Mouse (Mus musculus): Measurements from ENCODE around the gene Smim17. TPM values are rescaled to one million over a fixed set of nuclear protein-coding genes. Genes with fewer than 3 reads are reported as not detected.

The Smim17 gene
- not detected in 2 replicates for polyA plus RNA-seq (2015; fragmentation: Nextera tagmentation; extraction: Ambion mirVana)

DNA sequence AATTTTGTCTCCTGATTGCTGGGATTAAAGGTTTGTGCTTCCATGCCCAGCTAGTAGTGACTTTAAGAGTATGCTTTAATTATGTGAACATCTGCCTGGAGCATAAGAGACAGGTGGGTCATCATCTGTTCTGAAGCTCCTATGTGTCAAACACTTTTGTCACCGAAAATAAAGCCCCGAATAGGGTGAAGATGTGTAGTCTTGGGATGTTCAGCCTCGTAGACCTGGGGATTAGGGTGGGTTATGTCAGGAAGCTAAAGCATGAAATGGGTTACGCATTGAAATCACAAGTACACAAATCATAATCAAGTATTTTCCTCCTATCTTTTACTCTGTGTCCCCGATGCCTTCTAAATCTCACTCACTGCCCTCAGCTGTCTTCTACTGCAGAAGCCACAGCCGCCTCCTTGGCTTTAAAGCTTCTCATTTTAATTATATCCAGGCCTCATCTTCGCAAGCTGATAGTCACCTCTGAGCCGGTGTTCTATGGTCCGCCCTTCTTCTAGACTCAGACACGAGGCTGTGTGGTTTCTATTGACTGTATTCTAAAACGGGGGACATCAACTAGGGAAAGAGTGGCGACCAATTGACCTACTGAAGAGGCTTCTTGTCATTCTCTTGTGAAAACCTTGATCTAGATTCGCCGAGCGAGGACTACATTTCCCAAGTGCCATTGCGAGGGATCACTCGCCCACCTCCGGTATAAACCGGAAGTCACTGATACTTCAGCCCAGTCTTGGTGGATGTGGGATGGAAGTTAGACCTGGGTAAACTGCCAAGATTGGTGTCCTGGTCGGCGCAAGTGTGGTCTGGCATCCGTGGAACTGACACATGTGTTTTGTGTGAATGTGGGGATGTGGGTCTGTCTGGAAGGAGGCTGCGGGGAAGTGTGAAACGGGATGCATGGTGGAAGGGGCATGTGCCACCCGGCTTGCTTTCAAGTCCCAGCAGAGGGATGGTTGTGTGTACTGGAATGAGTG lies at the start of gene Smim17:
Smim17 (plus strand) TSS at position 720 of the 980 bp plus-strand sequence.

DNA sequence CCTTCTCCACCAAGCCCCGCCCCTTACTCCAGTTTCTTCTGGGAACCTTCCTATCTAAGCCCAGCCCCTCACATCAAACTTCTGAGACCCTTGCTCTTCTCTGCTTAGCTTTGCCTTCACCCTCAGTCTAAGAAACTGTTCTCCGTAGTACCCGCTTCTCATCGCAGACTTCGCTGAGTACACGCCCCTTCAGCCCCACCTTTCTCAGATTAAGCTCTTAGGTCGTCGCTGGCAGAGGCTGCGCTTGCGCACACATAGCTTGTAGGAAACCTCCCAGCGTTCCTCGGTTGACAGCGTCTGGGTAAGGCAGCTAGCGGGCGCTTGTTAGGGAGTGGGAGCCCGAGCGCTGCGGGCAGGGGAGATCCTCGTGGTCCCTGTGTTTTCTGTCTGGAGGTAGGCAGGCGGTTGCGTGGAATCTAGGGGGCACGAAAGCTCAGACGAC lies 35.4 kb upstream of the Smim17 start, which contains the start of gene Zfp78:
Zfp78 (plus strand) TSS at position 234 of the 442 bp plus-strand sequence.

DNA sequence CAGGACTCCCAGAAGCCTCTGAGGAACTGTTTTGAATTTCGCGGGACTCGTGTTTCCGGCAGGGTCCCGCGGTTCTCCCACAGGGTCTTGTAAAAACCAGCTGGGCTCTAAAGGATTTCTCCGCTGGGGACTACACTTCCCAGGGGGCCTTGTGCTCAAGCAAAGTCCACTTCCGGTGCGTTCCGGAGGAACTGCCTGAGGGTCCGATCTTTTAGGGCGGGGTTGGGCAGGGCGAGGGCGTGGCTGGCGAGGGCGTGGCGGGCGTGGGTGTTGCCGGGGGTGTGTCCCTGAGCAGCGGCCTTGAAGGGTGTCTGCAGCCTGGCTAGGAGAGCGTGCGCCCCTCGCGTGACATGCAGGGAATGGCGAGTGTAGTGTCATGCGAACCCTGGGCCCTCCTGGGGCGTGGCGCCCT lies 15.5 kb upstream of the Smim17 start, which contains the start of gene Zfp28:
Zfp28 (plus strand) TSS at position 252 of the 412 bp plus-strand sequence.

DNA sequence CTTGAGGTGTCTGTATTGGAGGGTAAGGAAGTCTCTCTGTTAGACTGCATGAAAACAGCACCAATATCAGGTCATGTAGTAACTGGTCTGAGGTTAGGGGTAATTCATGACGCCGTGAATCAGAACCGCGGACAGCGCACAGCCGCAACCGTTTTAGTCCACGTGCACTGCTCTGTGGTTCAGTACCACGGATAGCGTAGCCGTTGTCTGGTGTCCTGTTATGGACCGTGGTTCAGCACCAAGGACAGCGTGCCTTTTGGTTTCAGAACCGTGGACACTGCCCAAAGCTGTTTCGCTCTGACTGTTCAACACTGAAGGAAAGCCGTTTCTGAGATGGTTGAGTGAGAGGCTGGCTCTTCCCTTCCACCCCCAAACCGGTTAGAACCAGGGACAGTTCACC lies 11.5 kb downstream of the Smim17 start, which contains the start of gene Gm20715:
Gm20715 (plus strand) TSS at position 235 of the 400 bp plus-strand sequence.

DNA sequence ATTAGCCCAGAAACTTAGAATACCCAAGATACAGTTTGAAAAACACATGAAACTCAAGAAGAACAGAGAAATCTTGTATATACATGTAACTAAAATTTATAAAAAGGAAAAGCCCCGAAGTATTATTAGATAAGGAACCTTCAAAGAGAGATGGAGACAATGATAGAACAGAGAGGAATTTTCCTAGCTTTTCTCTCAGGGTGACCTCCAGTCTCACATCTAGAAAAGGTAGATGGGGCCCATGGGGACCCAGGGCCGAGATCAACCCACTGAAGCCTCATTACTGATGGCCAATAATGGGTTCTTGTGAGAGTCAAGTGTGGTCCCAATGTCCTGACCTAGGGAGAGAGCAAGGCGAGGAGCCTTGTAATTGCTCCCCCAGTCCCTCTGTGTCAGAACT lies 39.9 kb downstream of the Smim17 start, which contains the start of gene Olfr1344:
Olfr1344 (plus strand) TSS at position 301 of the 400 bp plus-strand sequence.

DNA sequence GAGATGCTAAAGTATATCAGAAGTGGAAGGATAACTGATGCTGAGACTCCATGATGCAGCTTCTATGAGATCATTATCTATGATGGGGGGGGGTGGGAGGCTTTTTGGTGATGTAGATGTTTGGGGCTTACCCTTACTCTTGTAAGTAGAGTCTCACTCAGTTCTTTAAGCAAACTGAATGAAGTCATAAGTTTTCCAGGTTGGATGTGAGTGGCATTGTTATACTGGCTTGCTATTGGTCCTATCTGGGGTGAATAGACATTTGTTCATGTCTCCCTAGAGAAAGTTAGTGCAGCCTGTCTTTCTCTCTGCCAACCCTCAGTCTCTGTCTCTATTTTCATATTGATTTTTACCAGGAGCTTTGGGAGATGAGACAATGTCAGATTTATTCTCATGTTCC lies 57.4 kb downstream of the Smim17 start, which contains the start of gene Olfr1336:
Olfr1336 (plus strand) TSS at position 301 of the 400 bp plus-strand sequence.

DNA sequence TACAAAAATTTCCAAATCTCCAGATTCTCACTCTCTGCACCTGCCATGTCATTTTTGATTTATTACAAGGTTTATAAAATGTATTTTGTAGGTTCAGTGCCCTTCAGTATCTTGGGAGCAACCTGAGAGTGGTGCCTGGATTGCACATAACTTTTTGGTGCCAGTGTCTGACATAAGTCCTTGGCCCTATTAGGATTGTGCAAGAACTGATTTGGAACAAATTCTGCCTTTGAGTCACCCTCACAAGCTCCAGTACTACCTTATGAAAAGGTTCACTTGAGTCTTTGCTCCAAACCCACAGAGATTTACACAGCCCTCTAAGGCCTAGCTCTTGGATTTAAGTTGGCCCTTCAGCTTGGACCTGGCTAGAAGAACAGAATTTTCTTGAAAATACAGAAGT lies 68.4 kb downstream of the Smim17 start, which contains the start of gene Olfr1346:
Olfr1346 (plus strand) TSS at position 151 of the 400 bp plus-strand sequence.

Other genes starting within 250 kb of the Smim17 start
- gene Zfp787, start 242.7 kb upstream of the Smim17 start, polyA plus RNA-seq (2015; fragmentation: Nextera tagmentation; extraction: Ambion mirVana) = 32.0 and 38.8 TPM in 2 replicates
- gene Zfp444, start 226.5 kb upstream of the Smim17 start, polyA plus RNA-seq (2015; fragmentation: Nextera tagmentation; extraction: Ambion mirVana) = 25.0 and 25.9 TPM in 2 replicates
- not detected in 2 replicates for gene Galp, start 201.6 kb upstream of the Smim17 start, polyA plus RNA-seq (2015; fragmentation: Nextera tagmentation; extraction: Ambion mirVana)
- not detected in 2 replicates for gene Zscan5b, start 176.4 kb upstream of the Smim17 start, polyA plus RNA-seq (2015; fragmentation: Nextera tagmentation; extraction: Ambion mirVana)
- gene Epp13, start 146.0 kb upstream of the Smim17 start, polyA plus RNA-seq (2015; fragmentation: Nextera tagmentation; extraction: Ambion mirVana) = not detected in 2 replicates
- 9.9 and 10.7 TPM in 2 replicates for gene Zfp667, start 112.1 kb upstream of the Smim17 start, polyA plus RNA-seq (2015; fragmentation: Nextera tagmentation; extraction: Ambion mirVana)
- gene Zfp583, start 67.4 kb upstream of the Smim17 start, polyA plus RNA-seq (2015; fragmentation: Nextera tagmentation; extraction: Ambion mirVana) = 2.5 and 3.0 TPM in 2 replicates
- gene Gm3854, start 55.0 kb upstream of the Smim17 start, polyA plus RNA-seq (2015; fragmentation: Nextera tagmentation; extraction: Ambion mirVana) = 0.17 and 0.56 TPM in 2 replicates
- gene Zfp78, start 35.4 kb upstream of the Smim17 start, polyA plus RNA-seq (2015; fragmentation: Nextera tagmentation; extraction: Ambion mirVana) = 1.9 and 2.1 TPM in 2 replicates
- 3.8 and 5.4 TPM in 2 replicates for gene Zfp28, start 15.4 kb upstream of the Smim17 start, polyA plus RNA-seq (2015; fragmentation: Nextera tagmentation; extraction: Ambion mirVana)
- not detected in 2 replicates for gene Gm20715, start 11.6 kb downstream of the Smim17 start, polyA plus RNA-seq (2015; fragmentation: Nextera tagmentation; extraction: Ambion mirVana)
- not detected in 2 replicates for gene Olfr1344, start 40.0 kb downstream of the Smim17 start, polyA plus RNA-seq (2015; fragmentation: Nextera tagmentation; extraction: Ambion mirVana)
- not detected in 2 replicates for gene Olfr1336, start 57.5 kb downstream of the Smim17 start, polyA plus RNA-seq (2015; fragmentation: Nextera tagmentation; extraction: Ambion mirVana)
- not detected in 2 replicates for gene Olfr1346, start 68.4 kb downstream of the Smim17 start, polyA plus RNA-seq (2015; fragmentation: Nextera tagmentation; extraction: Ambion mirVana)
- not detected in 2 replicates for gene Olfr5, start 88.2 kb downstream of the Smim17 start, polyA plus RNA-seq (2015; fragmentation: Nextera tagmentation; extraction: Ambion mirVana)
- not detected in 2 replicates for gene Olfr1347, start 101.0 kb downstream of the Smim17 start, polyA plus RNA-seq (2015; fragmentation: Nextera tagmentation; extraction: Ambion mirVana)
- not detected in 2 replicates for gene Olfr1348, start 110.0 kb downstream of the Smim17 start, polyA plus RNA-seq (2015; fragmentation: Nextera tagmentation; extraction: Ambion mirVana)
- gene Olfr1349, start 124.2 kb downstream of the Smim17 start, polyA plus RNA-seq (2015; fragmentation: Nextera tagmentation; extraction: Ambion mirVana) = not detected in 2 replicates
- not detected in 2 replicates for gene Olfr1350, start 166.1 kb downstream of the Smim17 start, polyA plus RNA-seq (2015; fragmentation: Nextera tagmentation; extraction: Ambion mirVana)